Mouse (Mus musculus) cerebellum, adult 2 months (tissue): ENCODE measurements around the gene Fbn1.

Source experiments
- CTCF ChIP-seq: fragments of 200-500 bp; IDR thresholded peaks from 2 replicates; pipeline ENCODE4 v1.5.1; 2011; ENCODE audit warnings: low read depth, mild to moderate bottlenecking, control low read depth, low read length, moderate library complexity, borderline replicate concordance; ENCODE audit not compliant: insufficient read depth
- POLR2A ChIP-seq: fragments of 200-500 bp; IDR thresholded peaks from 2 replicates; pipeline ENCODE4 v1.6.1; 2011; ENCODE audit warnings: low read length, control low read depth, borderline replicate concordance; ENCODE audit not compliant: insufficient read depth

DNA sequence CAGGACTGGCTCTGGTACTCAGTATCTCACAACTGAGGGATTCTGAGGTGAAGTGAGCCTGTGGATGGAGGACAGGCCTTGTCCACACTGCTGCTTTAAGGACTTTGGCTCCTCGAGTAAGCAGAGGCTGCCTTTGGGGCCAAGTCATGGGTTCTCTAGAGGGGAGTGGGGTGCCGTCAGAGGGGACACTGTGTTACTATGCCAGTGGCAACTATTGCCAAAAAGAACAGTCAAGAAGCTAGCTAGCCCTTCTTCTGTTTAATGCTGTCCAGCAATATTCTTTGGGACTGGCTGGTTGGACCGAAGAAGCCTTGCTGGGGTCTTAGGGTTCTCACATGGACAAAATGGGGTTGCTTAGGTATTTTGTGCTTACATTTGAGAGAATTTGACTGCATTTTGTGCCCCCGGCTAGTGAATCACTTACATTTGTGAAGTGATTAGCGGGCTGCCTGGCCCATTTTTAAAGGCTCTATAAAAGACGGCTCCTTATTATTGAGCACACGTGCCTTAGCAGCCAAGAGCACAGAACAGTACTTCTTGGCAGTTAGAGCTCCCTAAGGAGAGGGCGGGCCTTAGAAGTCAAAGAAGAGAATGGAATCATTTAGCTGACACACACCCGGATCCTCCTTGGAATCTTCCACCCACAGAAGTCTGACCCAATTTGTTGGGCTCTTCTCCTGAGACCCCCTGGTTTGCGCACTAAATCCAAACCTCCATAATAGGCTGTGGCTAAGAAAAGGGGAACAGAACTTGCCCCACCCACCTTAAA is 217.4 kb downstream of the Fbn1 start:
- TF ChIP-seq POLR2A (no peak), CTCF (no peak)
